Mouse (Mus musculus) ovary, postnatal 36 days (tissue): ENCODE results near the gene Olig2.

ENCODE experiments used
- DNase-seq: peaks from one replicate; pipeline ENCODE4 v3.0.0; 2022; ENCODE audit warnings: low spot score, mixed read lengths

The Olig2 gene

GRCm38 (mm10) chr16:91270982-91271549 is 45.8 kb downstream of the Olig2 start:
- DNase-seq = no peak

GRCm38 (mm10) chr16:91271634-91272033 is 46.4 kb downstream of the Olig2 start:
- no peak for DNase-seq
